Mouse (Mus musculus): ENCODE measurements around the gene Jmjd1c. TPM values are rescaled to one million over a fixed set of nuclear protein-coding genes. Genes with fewer than 3 reads are reported as not detected.

The Jmjd1c gene
- total RNA-seq, 2 experiments from 2014 or later: 19.8 to 33.5 TPM

DNA sequence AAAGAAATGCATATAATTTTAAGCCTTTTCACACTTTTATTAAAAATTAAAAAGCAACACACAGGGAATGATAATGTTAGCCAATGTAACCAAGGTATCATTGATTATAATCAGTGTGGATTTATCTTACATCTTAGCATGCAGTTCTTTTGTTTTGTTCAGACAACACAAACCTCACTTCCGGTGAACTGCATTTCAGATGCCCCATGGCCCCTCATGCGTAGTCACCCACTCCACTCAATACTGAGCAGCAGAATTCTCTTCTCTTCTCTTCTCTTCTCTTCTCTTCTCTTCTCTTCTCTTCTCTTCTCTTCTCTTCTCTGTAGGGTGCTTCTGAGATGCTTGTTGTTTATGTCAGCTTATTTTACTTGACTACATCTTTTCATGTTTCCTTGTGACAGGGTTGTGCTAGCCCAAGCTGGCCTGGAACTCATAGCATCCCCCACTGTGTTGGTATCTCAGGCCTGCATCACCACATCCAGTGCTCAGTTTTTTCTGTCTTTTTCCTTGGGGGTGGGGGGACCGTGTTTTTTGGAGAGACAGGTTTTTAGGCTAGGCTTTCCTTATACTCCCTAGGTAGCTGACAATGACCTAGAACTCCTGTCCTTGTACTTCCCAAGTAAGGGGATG lies 88.6 kb downstream of the Jmjd1c start:
- ATAC-seq (replicated peaks; ENCODE audit: low FRiP score, poor library complexity, severe bottlenecking): no peak

DNA sequence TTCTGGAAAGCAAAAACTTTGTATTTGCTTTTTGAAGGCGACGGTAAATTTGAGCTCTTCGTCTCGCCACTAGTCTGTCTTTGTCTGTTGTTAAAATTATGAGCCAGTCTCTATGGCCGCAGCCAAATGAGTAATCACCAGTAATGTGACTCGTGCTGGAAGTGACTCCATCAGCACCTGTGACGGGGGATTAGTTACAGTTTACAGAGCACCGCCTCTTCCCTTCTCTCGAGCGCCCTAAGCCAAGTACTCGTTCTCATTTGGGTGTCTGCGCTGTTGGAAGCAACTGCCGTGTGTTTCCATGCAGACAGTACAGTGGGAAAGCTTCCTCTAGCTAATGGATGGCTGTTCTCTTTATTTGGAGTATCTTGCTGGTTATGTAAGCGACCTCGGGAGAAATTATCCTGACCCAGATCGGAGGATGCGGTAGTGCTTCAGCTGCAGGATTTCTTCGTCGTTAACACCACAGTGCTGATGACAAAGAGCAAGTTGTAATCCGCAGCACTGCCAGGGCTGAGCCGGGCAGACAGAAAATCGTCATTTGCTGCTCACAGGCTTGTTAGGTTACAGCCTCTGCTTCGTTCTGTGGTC lies 89.7 kb downstream of the Jmjd1c start:
- ATAC-seq (replicated peaks; ENCODE audit: low FRiP score, poor library complexity, severe bottlenecking): peak; percentile 86

DNA sequence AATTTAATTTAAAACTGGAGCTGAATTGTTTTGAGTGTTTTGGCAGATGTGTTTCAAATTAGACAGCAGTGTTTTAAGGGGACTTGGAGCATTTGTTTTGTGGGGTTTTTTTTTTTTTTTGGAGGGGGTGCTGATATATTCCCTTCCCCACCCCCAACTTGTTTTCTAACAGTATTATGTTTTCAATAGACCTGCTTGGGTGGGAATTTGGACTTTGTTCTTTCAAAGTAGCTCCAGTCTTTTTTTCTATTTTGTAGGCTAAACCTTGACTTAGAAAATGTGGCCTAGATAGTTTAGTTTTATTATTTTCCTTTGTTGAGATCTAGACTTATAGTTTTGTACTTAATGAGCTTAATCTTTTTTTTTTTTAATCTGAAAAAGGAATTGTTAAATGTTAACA lies 90.6 kb downstream of the Jmjd1c start:
- ATAC-seq (replicated peaks; ENCODE audit: low FRiP score, poor library complexity, severe bottlenecking): no peak

DNA sequence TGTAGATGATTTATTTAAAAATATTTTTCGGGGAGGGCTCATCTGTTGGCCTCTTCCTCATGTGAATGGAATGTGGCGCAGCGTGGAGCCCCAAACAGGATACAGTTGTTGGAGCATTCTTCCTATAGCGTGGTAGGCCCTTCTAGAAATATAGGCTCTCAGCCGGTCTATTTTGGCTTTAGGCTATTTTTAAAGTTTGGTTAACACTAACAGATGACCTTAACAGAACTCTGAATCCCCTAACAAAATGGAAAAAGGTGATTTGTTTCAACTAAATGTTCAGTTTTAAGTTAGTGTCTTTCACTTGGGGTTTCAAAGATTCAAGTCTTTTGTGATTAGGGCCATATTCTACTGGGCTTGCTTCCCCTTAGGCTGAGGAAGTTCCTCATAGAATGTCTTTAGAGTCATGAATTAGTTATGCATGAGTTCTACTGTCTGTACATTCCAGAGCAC lies 91.1 kb downstream of the Jmjd1c start:
- no peak for ATAC-seq (replicated peaks; ENCODE audit: low FRiP score, poor library complexity, severe bottlenecking)

DNA sequence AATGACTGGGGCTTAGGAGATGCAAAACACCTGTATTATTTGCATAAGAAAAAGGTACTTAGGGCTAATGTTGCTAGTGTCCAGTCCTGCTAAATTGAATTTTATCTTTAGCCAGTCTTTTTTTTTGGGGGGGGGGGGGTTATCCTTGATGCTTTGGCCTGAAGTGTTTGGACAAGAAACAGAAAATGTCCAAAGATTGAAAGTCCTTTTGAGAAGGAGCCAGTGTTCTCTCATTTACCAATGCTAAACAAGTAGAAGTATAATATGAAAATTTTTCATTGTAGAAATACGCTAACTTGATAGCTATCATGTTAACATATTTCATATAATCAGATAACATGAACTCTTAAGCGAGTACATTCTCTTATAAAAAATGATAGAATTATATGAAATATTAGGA lies 92.0 kb downstream of the Jmjd1c start:
- ATAC-seq (replicated peaks; ENCODE audit: low FRiP score, poor library complexity, severe bottlenecking): no peak

DNA sequence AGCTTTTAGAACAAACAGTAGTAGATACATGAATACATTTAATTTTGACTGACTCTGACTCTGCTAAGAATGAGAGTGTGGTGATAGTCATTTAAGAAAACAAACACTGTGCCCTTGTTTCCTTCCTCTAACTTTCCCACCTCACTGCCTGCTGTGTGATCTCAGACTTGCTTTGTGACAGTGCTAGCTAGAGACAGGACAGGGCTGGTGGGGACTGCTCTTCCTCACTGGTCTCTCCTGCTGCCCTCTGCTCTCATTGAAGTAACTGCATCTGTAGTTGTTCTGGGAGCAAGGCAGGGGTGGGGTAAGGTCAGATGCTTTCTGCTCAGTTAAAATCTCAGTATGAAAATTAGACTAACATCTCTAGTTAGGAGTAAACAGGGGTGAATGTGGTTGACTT lies 93.1 kb downstream of the Jmjd1c start:
- no peak for ATAC-seq (replicated peaks; ENCODE audit: low FRiP score, poor library complexity, severe bottlenecking)

DNA sequence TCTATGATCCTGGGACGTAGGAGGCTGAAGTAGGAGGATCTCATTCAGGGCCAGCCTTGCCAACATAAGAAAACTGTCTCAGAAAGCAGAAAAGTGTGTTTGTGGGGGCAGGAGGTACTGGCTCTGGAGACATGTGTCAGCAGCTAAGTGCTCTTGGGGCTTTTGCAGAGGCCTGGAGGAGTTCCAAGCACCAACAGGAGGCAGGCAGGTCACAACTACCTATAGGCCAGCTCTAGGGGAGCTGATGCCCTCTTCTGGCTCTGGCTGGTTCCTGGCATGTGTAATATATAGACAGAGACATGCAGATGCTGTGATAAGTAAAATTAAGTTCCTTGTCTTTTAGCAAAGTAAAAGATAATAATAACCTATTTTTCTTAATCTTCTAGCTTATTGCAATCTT lies 94.3 kb downstream of the Jmjd1c start:
- ATAC-seq (replicated peaks; ENCODE audit: low FRiP score, poor library complexity, severe bottlenecking): no peak

DNA sequence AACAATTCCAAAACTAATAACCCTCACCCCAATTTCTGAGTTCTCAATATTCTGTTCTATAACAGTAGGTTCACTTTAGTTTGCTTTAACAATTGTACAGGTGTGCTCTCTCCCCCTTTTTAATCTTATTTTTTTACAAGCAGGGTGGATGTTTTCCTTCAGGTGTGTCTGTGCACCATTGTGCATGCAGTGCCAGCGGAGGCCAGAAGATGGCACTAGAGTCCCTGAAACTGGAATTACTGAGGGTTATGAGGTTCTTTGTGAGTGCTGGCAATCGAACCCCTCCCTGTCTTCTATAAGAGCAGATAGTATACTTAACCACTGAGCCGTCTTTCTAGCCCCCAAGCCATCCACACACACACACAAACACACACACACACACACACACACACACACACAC lies 96.4 kb downstream of the Jmjd1c start:
- no peak for ATAC-seq (replicated peaks; ENCODE audit: low FRiP score, poor library complexity, severe bottlenecking)

DNA sequence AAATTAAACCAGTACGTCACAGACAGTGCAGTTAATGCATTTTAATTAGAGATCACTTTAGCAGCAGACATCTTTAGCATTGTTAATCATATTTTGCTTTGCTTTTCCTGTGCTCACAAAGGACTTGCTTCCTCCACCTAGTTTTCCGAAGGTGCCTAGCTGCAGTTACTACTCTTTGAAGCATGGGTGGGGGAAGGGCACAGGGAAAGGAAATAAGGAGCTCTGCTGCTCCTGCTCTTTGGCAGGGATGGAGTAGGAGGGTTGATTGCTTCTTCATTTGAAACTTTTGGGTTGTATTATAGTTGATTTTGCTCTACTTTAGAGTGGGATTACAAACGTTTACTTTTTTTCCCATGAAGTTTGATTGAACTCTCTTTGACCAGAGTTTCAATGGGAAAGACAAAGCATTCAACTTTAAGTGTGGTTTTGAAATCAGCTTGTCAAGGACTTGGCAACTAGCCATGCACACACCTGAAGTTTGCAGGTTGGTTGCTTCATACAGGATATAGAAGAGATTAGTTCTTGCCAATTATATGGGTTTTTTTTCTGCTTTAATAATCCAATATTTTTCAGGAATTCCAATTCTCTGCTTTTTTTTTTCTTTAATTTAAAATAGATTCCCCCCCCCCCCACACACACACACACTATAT lies 97.2 kb downstream of the Jmjd1c start:
- no peak for ATAC-seq (replicated peaks; ENCODE audit: low FRiP score, poor library complexity, severe bottlenecking)

DNA sequence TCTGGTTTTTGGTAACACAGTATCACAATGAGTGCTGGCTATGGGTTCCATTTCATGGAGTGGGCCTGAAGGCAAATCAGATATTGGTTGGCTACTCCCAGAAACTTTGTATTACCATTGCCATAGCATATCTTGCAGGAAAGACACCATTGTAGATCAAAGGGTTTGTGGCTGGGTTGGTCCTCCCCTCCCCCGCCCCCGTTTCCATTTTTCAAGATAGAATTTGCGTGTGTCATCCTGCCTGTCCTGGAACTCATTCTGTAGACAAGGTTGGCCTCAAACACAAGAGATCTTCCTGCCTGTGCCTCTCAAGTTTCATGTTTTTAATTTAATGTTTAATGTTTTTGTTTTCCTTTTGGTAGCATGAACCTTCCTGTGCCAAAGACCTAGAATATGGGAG lies 98.1 kb downstream of the Jmjd1c start:
- ATAC-seq (replicated peaks; ENCODE audit: low FRiP score, poor library complexity, severe bottlenecking): no peak

DNA sequence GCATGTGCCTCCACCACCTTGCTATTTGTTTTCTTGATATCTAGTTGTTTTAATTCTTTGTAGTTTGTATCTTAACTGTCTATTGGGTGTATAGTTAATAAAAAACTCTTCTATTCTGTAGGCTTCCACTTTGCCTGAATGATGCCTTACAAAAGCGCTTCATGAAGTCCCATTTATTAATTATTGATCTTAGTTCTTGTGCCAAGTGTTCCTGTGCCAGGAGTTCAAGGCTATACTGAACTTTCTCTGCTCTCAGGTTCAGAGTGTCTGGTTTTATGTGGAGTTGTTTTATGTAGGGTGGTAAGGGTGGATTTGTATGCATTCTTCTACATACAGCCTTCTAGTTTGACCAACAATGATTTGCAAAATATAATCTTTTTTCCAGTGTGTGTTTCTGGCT lies 99.7 kb downstream of the Jmjd1c start:
- no peak for ATAC-seq (replicated peaks; ENCODE audit: low FRiP score, poor library complexity, severe bottlenecking)

DNA sequence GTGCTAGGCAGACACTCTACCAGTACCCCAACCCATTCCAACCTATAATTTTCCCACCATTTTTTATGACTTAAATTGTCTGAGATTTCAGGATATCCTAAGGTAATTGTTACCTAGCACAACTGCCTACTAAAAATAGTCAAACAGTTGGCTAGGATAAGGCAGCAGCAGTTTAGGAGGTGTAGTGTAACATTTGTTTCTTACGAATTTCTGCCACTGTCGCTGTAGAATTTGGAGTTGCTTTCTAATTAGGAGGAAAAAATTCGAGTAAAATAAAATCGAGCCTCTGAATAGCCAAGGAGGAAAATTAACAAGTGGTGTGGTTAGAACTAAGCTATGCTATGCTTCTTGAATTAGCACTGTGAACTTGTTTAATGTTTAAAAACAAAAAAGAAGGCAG lies 101.3 kb downstream of the Jmjd1c start:
- no peak for ATAC-seq (replicated peaks; ENCODE audit: low FRiP score, poor library complexity, severe bottlenecking)

DNA sequence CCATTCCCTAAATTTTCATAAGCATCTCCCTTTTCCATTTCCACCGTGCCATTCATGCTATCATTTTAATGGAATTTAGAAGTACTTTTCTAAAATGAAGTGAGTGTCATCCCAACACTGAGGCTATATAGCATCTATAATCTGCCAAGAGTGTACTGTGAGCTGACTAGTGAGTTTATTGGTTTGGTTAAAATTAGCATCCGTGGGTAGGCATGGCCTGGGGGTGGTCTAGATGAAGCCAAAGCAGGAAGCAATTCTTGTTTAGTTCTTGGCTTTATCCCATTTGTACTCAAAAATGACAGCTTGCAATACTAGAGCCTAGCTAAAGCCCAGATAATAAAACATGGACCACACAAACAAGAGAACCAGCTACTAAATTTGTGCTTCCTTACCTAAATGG lies 101.9 kb downstream of the Jmjd1c start:
- ATAC-seq (replicated peaks; ENCODE audit: low FRiP score, poor library complexity, severe bottlenecking): no peak

DNA sequence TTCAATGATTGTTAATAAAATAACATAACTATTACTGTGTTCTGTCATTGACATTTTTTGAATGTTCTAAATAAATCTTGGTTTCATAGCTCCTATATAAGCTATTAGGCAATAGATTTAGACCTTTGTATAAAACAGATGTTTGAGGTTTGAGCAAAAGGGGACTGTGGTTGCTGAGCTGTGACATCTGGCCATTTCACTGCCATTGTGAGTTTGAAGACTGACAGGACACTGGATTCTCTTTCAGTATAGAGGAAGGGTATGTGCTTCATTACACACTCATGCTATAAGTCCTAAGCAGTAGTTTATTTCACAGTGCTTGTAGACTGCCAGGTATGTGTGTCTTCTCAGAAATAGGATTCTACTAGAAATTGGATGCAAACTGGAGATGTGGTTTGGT lies 105.8 kb downstream of the Jmjd1c start:
- no peak for ATAC-seq (replicated peaks; ENCODE audit: low FRiP score, poor library complexity, severe bottlenecking)

DNA sequence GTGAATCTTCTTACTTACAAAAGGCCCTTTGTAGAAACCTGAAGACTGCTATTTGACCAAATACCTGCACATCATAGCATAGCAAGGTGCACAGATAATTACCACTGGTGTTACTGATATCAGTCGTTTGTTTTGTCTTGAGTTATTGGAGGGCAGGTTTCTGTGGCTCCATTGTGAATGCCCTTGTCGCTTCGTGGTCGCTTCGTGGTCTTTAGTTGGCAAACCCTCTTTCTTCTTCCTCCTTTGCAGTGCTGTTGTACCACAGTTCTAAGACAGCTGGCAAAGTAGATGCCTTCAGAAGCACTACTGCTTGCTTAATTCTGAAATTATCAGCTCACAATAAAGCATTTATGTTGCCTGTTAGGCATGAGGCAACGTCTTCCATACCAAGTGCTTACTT lies 106.5 kb downstream of the Jmjd1c start:
- ATAC-seq (replicated peaks; ENCODE audit: low FRiP score, poor library complexity, severe bottlenecking): no peak

DNA sequence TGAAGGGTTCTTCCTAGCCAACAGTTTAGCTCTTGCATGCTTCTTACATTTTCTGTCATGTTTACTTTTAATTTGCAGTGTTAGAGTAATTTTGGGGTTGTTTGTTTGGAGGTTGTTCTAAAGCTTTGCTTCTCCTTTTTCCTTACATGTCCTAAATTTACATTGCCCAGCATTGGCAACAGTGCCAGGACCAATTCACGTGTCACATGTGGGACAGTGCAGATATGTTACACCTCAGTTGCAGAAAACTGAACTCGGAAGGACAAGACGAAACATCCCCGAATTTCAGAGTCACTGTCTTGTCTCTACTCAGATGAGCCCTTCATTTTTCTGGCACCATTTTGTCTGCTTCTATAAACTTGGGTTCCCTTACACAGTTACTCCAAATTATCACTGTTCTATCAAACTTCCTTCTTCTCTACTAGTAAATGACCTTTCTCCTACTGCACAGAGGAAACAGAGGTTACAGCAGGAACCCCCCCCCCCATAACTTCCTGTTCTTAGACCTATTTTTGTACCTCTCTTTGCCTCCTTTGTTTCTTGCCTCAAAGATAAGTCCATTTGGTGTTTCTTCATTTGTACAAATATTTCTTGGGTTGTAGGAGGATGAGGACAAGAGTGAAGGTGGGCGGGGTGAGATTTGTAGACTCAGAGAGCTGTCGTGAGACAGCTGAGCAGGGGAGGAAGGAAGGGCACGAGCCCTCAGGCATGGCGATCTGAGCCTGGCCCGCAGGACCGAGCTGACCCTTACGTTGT lies 108.9 kb downstream of the Jmjd1c start:
- ATAC-seq (replicated peaks; ENCODE audit: low FRiP score, poor library complexity, severe bottlenecking): no peak

DNA sequence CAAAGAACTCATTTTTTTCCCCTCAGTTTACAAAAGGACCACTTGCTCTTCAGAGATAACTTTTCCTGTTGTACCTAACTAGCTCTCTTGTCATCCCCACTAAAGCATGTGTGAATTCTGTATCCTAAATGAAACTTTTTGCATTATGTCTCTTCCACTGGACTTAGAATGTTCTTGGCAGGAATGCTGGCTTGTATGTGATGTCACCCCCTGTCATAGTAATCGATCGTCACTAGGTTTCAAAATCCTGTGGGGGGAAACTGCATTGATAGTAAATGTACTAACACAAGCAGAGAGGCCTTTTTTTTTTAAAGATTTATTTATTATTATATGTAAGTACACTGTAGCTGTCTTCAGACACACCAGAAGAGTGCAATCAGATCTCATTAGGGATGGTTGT lies 112.0 kb downstream of the Jmjd1c start:
- ATAC-seq (replicated peaks; ENCODE audit: low FRiP score, poor library complexity, severe bottlenecking): no peak

DNA sequence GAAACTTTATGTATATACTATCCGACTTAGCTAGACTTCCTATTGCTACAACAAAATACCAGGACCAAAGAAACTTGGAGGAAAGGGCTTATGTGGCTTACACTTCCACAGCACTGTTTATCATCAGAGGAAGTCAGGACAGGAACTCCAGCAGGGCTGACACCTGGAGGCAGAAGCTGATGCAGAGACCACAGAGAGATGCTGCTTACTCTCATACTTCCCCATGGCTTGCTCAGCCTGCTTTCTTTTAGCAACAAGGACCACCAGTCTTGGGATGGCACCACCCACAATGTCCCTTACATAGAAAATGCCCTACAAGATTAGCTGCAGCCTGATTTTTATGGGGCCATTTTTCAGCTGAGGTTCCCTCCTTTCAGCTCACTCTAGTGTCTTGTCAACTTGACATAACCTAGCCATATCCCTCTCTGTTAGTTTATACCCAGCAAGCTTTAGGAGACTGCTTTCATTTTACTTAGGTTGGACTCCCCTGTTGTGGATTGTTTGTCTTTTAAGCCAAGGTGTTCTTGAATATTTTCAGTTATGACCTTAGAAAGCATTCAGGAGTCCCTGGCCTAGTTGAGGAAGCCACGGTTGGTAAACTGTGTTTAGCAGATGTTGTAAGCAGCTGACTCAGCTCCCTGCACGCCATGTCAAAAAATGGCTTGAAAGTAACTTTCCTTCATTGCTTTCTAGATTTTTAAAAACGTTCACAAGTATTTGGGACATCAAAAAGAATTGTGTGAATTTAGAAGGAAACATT lies 114.2 kb downstream of the Jmjd1c start:
- no peak for ATAC-seq (replicated peaks; ENCODE audit: low FRiP score, poor library complexity, severe bottlenecking)

DNA sequence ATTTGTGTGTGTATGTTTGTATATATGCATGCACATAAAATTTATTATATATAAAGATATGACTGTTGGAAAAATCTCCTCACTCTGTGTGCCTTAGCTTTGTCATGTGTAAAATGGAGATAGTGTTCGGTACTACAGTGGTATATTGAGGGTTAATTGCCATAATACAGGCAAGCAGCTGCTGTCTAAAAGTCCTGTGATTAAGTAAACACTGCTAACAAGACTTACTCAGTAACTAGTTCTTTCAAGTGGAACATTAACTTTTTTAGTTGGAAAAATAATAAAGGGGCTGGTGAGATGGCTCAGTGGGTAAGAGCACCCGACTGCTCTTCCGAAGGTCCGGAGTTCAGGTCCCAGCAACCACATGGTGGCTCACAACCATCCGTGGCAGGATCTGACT lies 116.1 kb downstream of the Jmjd1c start:
- ATAC-seq (replicated peaks; ENCODE audit: low FRiP score, poor library complexity, severe bottlenecking): no peak

DNA sequence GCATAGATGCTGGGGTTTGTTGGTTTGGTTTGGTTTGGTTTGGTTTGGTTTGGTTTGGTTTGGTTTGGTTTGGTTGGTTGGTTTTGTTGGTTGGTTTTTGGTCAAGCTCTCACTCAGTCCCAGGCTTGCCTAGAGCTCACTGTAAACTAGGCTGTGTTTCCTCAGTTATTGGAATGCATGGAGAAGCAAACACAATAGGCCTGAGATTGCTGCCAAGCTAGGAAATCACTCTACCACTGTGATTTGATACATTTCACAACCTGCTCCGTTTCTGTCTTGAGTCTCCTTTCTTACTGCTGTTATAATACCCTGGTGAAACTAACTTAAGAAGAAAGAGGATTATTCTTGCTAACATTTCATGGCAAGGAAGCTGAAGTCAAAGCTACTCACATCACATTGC lies 117.8 kb downstream of the Jmjd1c start:
- ATAC-seq (replicated peaks; ENCODE audit: low FRiP score, poor library complexity, severe bottlenecking): no peak
